Mouse (Mus musculus) spleen, adult 2 months (tissue): Measurements from ENCODE around the gene Thoc7.

ENCODE experiments used
- CTCF ChIP-seq: fragments of 200-500 bp; IDR thresholded peaks from 2 replicates; pipeline ENCODE4 v1.5.1; 2011; ENCODE audit warnings: mild to moderate bottlenecking, inconsistent platforms; ENCODE audit not compliant: insufficient read depth, insufficient read length, insufficient replicate concordance; ENCODE audit errors: extremely low read depth
- POLR2A ChIP-seq: fragments of 200-500 bp; IDR thresholded peaks from 2 replicates; pipeline ENCODE4 v1.6.1; 2011; ENCODE audit warnings: low read depth, low read length, inconsistent platforms

- TF ChIP-seq CTCF (no peak), POLR2A (no peak)
Measured at GRCm38 (mm10) chr14:13948345-13948744, 13.3 kb downstream of the Thoc7 start.
